Mouse (Mus musculus) bone marrow, adult 2 months (tissue): Measurements from ENCODE around the gene Rpl39. TPM values are rescaled to one million over a fixed set of nuclear protein-coding genes. Genes with fewer than 3 reads are reported as not detected.
A peak's percentile ranks its signal among the peaks of the same experiment; 100 is the strongest.

Source experiments
- H3K27ac ChIP-seq: fragments of 200-500 bp; 2 replicates; pipeline ENCODE4 v1.5.1; 2012; ENCODE audit warnings: low read depth, mild to moderate bottlenecking, control low read depth, inconsistent platforms, low read length; ENCODE audit not compliant: control insufficient read depth, poor library complexity, insufficient read depth
- H3K4me1 ChIP-seq: fragments of 200-500 bp; 2 replicates; pipeline ENCODE4 v1.6.1; 2011; ENCODE audit warnings: low read length; ENCODE audit not compliant: control insufficient read depth, insufficient read depth
- H3K4me3 ChIP-seq: fragments of 200-500 bp; replicated peaks from 2 replicates; pipeline ENCODE3; 2011; ENCODE audit warnings: mild to moderate bottlenecking, low read depth, low read length, control low read depth; ENCODE audit not compliant: control insufficient read depth
- CTCF ChIP-seq: fragments of 200-500 bp; IDR thresholded peaks from 2 replicates; pipeline ENCODE4 v1.5.1; 2011; ENCODE audit warnings: low read length, control low read depth; ENCODE audit not compliant: control insufficient read depth, insufficient read depth
- POLR2A ChIP-seq: fragments of 200-500 bp; IDR thresholded peaks from 2 replicates; pipeline ENCODE4 v1.6.1; 2011; ENCODE audit warnings: low read depth, mild to moderate bottlenecking, control low read depth, low read length, borderline replicate concordance; ENCODE audit not compliant: control insufficient read depth
- WGBS: fragments of 180-500 bp; shearing (Covaris S2); methylation state at CpG from one replicate; pipeline ENCODE4 v1.1.7; 2018; 5-methylcytosine and 5-hydroxymethylcytosine counted together
- polyA plus RNA-seq: library from polyadenylated mRNA; stranded (reverse); fragments of >200 nt; gene quantifications from 2 replicates; pipeline ENCODE4 v1.2.4, GENCODE M21; 2011; ENCODE audit warnings: low replicate concordance; ENCODE audit not compliant: missing spikeins, insufficient read depth, insufficient read length

Rpl39 gene
- polyA plus RNA-seq, 1 experiment: 550 TPM

GRCm38 (mm10) chrX:37109526-37110192, 24.5 kb upstream of the Rpl39 start:
- TF ChIP-seq CTCF (no peak), POLR2A (no peak)
- H3K27ac ChIP-seq: peak overlapping the region; percentile 97
- no peaks in the 10 kb centered on the region for H3K4me1 ChIP-seq
- WGBS: 12% methylated on average over 27 of the region's 27 CpGs
- H3K4me3 ChIP-seq: peak overlapping the region; percentile 88

GRCm38 (mm10) chrX:37103826-37104225, 18.6 kb upstream of the Rpl39 start:
- TF ChIP-seq POLR2A (no peak), CTCF (no peak)
- H3K4me3 ChIP-seq: no peak overlapping the region
- 71% methylated on average over 2 of the region's 2 CpGs for WGBS
- H3K27ac ChIP-seq: no peak overlapping the region
- H3K4me1 ChIP-seq: no peaks in the 10 kb centered on the region

DNA sequence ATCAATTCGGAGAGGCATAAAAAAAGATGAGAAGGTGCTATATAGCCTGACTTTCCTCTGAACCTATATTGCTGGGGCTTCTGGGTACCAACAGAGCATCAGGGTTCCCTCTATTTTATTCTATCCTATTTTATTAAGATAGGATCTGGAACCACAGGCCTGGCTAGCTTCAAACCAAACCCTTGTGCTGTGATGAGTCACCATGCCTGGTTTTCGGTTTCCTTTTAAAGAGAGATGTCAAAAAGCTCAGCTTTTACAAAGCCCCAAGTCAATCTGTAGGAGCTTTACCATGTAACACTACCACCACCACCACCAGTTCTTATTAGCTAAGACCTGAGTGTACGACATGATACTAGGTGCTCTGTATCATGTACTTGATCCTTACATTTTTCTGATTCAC, 13.5 kb upstream of the Rpl39 start:
- Histone ChIP-seq H3K4me3 (no peak overlapping the region), H3K4me1 (no peaks in the 10 kb centered on the region), H3K27ac (no peak overlapping the region)
- WGBS: 81% methylated on average over 3 of the region's 3 CpGs
- no peak for TF ChIP-seq POLR2A

- Histone ChIP-seq H3K4me3 (no peak overlapping the region), H3K4me1 (no peaks in the 10 kb centered on the region), H3K27ac (no peak overlapping the region)
- 52% methylated on average over 11 of the region's 11 CpGs for WGBS
- TF ChIP-seq CTCF: no peak
- TF ChIP-seq POLR2A: no peak
These were observed 10.0 kb upstream of the Rpl39 start for GRCm38 (mm10) chrX:37095106-37095768.

GRCm38 (mm10) chrX:37091457-37091856, 6.3 kb upstream of the Rpl39 start:
- H3K4me3 ChIP-seq: no peak overlapping the region
- TF ChIP-seq POLR2A (no peak), CTCF (no peak)
- no peak overlapping the region for H3K27ac ChIP-seq
- H3K4me1 ChIP-seq: no peaks in the 10 kb centered on the region
- WGBS: 85% methylated on average over 3 of the region's 3 CpGs

DNA sequence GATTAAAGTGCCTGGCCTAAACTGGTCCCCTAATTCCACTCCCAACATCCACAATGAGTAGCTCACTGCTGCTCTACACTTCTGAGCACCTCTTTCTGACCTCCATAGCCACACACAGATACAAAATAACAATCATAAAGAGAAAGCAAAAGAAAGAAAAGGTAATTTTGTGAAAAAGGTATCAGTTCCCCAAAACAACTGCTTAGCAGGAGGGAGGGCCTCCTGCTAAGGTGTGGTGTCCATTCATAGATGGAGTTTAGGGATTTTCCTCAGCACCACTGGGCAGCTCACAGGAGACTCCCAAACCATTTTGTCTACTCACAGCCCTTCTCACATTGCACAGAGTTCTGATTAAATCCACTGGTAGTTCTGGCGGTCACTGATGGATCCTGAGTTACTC, 3.6 kb upstream of the Rpl39 start:
- TF ChIP-seq POLR2A: no peak
- TF ChIP-seq CTCF: no peak
- 87% methylated on average over 1 of the region's 1 CpGs for WGBS
- Histone ChIP-seq H3K27ac (no peak overlapping the region), H3K4me1 (no peaks in the 10 kb centered on the region), H3K4me3 (no peak overlapping the region)

DNA sequence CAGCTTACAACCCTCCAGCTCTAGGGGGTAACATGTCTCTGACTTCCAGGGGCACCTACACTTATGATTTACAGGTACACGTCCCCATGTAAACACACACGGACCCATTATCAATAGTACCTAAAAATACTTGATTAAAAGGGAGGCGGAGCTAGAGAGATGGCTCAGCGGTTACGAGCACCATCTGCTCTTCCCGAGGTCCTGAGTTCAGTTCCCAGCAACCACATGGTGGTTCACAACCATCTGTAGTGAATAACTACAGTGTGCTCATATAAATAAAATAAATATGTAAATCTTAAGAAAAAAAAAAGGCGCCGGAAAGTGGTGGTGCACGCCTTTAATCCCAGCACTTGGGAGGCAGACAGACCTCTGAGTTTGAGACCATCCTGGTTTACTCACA, 463 bp upstream of the Rpl39 start:
- peak overlapping the region; percentile 90; the same call in 1 of the 2 replicates for H3K27ac ChIP-seq
- WGBS: 14% methylated on average over 9 of the region's 9 CpGs

GRCm38 (mm10) chrX:37084318-37084926, 780 bp downstream of the Rpl39 start:
- no peaks in the 10 kb centered on the region; the same call in 1 of the 2 replicates for H3K4me1 ChIP-seq
- WGBS: 7% methylated on average over 19 of the region's 19 CpGs
- TF ChIP-seq POLR2A: no peak
- TF ChIP-seq CTCF: no peak
- peak overlapping the region; percentile 90 for H3K27ac ChIP-seq
- peak overlapping the region; percentile 90 for H3K4me3 ChIP-seq

More for the DNA sequence above, 463 bp upstream of the Rpl39 start:
- no peak for TF ChIP-seq CTCF
- no peak for TF ChIP-seq POLR2A
- no peaks in the 10 kb centered on the region; the same call in 1 of the 2 replicates for H3K4me1 ChIP-seq
- peak overlapping the region; percentile 90 for H3K4me3 ChIP-seq
